Mouse (Mus musculus): ENCODE measurements around the gene Sf3b6.

The Sf3b6 gene

DNA sequence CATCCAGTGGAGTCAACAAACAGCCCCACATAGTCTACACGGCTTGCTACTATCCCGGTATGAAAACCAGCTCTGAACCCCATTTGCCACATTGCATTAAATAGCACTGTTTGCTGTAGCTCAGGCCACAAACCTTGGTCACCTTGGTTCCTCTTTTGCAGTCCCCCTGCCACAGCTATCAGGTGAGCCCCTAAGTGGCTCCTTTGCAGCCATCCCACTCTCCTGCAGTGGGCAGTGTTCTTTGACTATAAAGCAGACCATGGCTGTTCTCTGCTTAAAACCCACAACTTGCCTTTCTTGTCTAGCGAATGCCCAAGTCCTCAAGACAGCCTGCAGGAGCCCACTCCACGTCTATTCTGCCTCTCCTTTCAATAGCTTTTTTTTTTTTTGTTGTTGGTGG lies 54.9 kb downstream of the Sf3b6 start:
- TF ChIP-seq GATA4 (IDR thresholded peaks at IDR 0.05; ENCODE audit: insufficient replicate concordance, low read length): no peak

DNA sequence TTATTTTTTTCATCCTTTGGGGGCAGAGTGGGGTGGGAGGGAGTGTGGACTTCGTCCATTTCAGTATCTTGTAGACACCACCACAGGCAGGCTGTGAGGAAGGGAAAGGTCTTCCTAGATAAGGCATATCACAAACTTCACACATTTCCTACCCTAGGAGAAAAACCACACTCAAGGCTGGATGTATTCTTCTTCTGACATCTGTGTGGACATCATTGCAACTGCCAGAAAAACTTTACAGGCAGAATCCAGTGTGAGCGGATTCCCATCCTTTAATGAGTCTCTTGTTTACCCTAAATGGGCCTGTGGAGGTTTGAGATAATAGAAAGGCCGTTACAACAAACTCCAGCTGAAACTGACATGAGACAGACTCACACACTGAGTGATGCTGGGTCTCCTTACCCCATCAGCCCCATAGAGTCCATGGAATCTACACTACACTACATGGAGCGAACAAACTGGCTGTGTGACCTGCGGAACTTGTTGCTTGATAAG lies 55.7 kb downstream of the Sf3b6 start:
- no peak for TF ChIP-seq GATA4 (IDR thresholded peaks at IDR 0.05; ENCODE audit: insufficient replicate concordance, low read length)

DNA sequence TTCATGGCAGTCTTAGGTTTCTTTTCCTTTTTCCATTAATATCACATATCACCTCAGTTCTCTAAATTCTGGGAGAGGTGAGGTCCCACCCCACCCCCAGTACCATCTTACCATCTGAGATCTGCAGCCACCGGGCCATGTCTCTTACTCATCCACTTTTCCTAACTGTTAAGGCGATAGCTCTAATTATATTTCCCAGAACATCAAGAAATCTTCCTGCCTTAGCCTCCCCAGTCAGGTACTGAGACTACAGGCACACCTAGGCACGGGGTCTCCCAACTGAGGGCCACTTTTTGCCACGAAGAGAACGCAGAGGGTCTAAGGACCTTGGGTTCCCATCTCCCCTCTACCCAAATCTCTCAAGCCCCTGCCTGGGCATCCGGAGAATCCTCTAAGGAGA lies 56.2 kb downstream of the Sf3b6 start:
- no peak for TF ChIP-seq GATA4 (IDR thresholded peaks at IDR 0.05; ENCODE audit: insufficient replicate concordance, low read length)

DNA sequence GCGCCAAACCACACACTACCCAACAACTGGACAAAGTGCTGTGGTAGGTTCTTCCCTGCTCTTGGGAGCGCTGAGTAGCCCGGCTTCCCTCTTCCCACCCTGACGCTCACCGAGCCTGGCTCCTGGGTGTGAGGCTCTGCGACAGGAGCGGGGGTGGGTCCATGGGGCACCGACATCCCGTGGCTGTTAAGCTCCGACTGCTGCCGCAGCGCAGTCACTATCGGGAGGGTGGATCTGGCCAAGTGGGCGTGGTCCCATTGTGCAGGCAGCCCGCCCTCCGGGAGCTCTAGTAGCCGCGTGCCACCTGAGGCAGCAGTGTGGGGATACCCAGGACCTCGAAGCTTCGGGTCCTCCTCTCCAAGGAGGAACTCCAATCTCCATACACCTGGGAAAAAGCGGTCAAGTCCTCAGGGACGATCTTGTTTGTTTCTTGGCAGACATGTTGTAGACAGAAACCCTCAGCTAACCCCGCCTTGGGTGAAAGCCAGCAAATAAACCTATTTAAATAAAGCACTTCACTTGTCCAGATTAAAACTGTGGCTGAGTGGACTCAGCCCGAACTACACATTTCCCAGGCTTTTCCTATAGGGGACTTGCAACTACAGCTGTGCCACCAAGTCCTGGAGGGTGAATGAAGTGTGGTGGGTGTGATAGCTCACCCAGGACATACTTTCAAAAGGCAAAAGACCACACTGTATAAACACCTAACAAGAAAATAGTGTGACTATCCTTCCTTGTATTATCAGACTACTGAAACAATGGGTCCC lies 57.0 kb downstream of the Sf3b6 start, which contains the start of gene Mfsd2b:
Gene Mfsd2b (minus strand): TSS at position 199 of the 767 bp plus-strand sequence.
- TF ChIP-seq GATA4 (IDR thresholded peaks at IDR 0.05; ENCODE audit: insufficient replicate concordance, low read length): no peak

DNA sequence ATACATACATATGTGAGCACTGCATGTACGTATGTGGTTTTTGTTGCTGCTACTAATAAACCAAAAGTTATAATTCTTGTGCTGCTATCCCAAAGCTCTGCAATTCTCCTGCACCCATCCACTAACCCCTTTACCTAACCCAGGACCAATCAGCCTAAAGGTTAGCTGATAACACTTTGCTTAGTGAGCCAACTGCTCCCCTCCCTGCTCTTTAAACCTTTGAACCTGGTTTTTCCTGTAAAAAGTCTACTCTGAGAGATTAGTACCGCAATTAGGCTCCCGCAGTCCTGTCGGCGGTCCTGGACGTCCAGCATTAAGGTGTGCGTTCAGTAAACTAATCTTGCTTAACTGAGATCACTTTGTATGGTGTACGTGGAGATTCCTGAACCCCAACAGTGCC lies 58.3 kb downstream of the Sf3b6 start:
- peak; percentile 57; the same call in 1 of the 2 replicates for TF ChIP-seq GATA4 (IDR thresholded peaks at IDR 0.05; ENCODE audit: insufficient replicate concordance, low read length)

Measured in liver, adult (tissue).